Mouse (Mus musculus) liver, postnatal 0 days (tissue): ENCODE results near the gene Phlda1.

Source experiments
- CTCF ChIP-seq: sonication (generic); IDR thresholded peaks from 2 replicates; pipeline ENCODE4 v1.5.1; 2016; ENCODE audit warnings: antibody characterized with exemption, low read depth
- EP300 ChIP-seq: IDR thresholded peaks from 2 replicates; pipeline ENCODE4 v1.6.1; 2016; ENCODE audit warnings: antibody characterized with exemption, low read depth, mild to moderate bottlenecking

GRCm38 (mm10) chr10:111558211-111558610, 52.1 kb downstream of the Phlda1 start:
- TF ChIP-seq EP300 (no peak), CTCF (no peak)
